Mouse (Mus musculus) limb, embryonic 14.5 days (tissue): ENCODE measurements around the gene Dll4. TPM values are rescaled to one million over a fixed set of nuclear protein-coding genes. Genes with fewer than 3 reads are reported as not detected.

Experiments
- ATAC-seq: fragments of 200-750 bp; cut with Nextera tagmentation; 2 replicates; pipeline ENCODE4 v1.8.0; 2017; ENCODE audit warnings: low read depth, moderate number of reproducible peaks, moderate TSS enrichment; ENCODE audit not compliant: low FRiP score
- DNase-seq: peaks from one replicate; pipeline ENCODE4 v3.0.0-alpha.2; 2015; ENCODE audit warnings: low spot score
- H3K27ac ChIP-seq: fragments of 300-500 bp; sonication (generic); replicated peaks from 2 replicates; pipeline ENCODE4 v1.5.1; 2014; ENCODE audit warnings: low read depth, mild to moderate bottlenecking, low read length, moderate library complexity, mixed read lengths
- H3K27me3 ChIP-seq: fragments of 300-500 bp; sonication (generic); 2 replicates; pipeline ENCODE4 v1.6.1; 2014; ENCODE audit warnings: low read length, mixed read lengths; ENCODE audit not compliant: control insufficient read depth, insufficient read depth
- H3K36me3 ChIP-seq: fragments of 300-500 bp; sonication (generic); 2 replicates; pipeline ENCODE4 v1.6.1; 2014; ENCODE audit warnings: mild to moderate bottlenecking, low read length, moderate library complexity, mixed read lengths; ENCODE audit not compliant: control insufficient read depth, insufficient read depth
- H3K4me1 ChIP-seq: fragments of 300-500 bp; sonication (generic); 2 replicates; pipeline ENCODE4 v1.6.1; 2014; ENCODE audit warnings: antibody characterized with exemption, low read length, mixed read lengths; ENCODE audit not compliant: control insufficient read depth, insufficient read depth
- H3K4me2 ChIP-seq: fragments of 300-500 bp; sonication (generic); replicated peaks from 2 replicates; pipeline ENCODE4 v1.6.1; 2014; ENCODE audit warnings: low read depth, mild to moderate bottlenecking, low read length, moderate library complexity; ENCODE audit not compliant: severe bottlenecking
- H3K4me3 ChIP-seq: fragments of 300-500 bp; sonication (generic); replicated peaks from 2 replicates; pipeline ENCODE4 v1.5.1; 2014; ENCODE audit warnings: low read length
- H3K9ac ChIP-seq: fragments of 300-500 bp; sonication (generic); 2 replicates; pipeline ENCODE4 v1.6.1; 2014; ENCODE audit warnings: mild to moderate bottlenecking, low read depth, low read length, moderate library complexity; ENCODE audit not compliant: severe bottlenecking
- H3K9me3 ChIP-seq: fragments of 300-500 bp; sonication (generic); 2 replicates; pipeline ENCODE4 v1.6.1; 2016; ENCODE audit warnings: low read length; ENCODE audit not compliant: control insufficient read depth
- POLR2A ChIP-seq: fragments of 200-500 bp; IDR thresholded peaks from 2 replicates; pipeline ENCODE4 v1.8.0; 2012; ENCODE audit warnings: inconsistent platforms, mild to moderate bottlenecking, moderate library complexity, borderline replicate concordance; ENCODE audit not compliant: insufficient read depth, insufficient read length; ENCODE audit errors: extremely low read depth
- WGBS: fragments of 180-500 bp; shearing (Covaris S2); extraction: QIAGEN DNeasy Blood & Tissue Kit; methylation state at CpG from one replicate; pipeline ENCODE4 v1.1.7; 2014; 5-methylcytosine and 5-hydroxymethylcytosine counted together
- polyA plus RNA-seq, 2 experiments: library from polyadenylated mRNA; depleted of rRNA in 1 of 2; stranded (reverse) in 1 of 2; unstranded in 1 of 2; fragments of >200 nt; fragmentation: Nextera tagmentation in 1 of 2; extraction: Ambion mirVana in 1 of 2; gene quantifications; 2 replicates each; pipeline versions ENCODE4 v1.2.1 to v1.2.3; 2012 to 2014

Gene Dll4
- polyA plus RNA-seq, 2 experiments, result 5.1 to 9.0 TPM

DNA sequence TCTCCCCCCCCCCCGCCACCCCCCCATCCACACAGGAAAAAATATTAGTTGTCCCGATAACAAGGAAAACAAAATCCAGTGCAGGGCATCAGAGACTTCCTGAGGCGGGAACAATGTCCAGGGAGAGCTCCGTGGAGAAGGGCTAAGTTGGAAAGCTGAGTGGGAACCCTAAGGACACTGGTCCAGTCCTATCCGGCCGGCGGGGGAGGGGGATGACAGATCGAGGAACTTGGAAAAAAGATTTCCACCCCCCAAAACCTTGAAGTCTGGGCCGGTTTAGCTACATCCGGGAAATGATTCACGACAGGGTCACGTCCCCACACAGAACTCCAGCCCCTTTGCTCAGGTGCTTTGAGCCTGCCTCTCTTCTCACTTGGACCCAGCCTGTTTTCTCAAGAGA, 14.0 kb upstream of the Dll4 start:
- Histone ChIP-seq H3K4me1 (no peaks in the 10 kb centered on the region), H3K4me3 (no peak overlapping the region), H3K27me3 (no peaks in the 10 kb centered on the region), H3K4me2 (no peak overlapping the region), H3K9me3 (no peaks in the 10 kb centered on the region), H3K36me3 (no peaks in the 10 kb centered on the region), H3K27ac (no peak overlapping the region), H3K9ac (no peak overlapping the region)
- no peak for ATAC-seq
- no peak for TF ChIP-seq POLR2A
- 38% methylated on average over 9 of the region's 12 CpGs for WGBS
- no peak for DNase-seq

DNA sequence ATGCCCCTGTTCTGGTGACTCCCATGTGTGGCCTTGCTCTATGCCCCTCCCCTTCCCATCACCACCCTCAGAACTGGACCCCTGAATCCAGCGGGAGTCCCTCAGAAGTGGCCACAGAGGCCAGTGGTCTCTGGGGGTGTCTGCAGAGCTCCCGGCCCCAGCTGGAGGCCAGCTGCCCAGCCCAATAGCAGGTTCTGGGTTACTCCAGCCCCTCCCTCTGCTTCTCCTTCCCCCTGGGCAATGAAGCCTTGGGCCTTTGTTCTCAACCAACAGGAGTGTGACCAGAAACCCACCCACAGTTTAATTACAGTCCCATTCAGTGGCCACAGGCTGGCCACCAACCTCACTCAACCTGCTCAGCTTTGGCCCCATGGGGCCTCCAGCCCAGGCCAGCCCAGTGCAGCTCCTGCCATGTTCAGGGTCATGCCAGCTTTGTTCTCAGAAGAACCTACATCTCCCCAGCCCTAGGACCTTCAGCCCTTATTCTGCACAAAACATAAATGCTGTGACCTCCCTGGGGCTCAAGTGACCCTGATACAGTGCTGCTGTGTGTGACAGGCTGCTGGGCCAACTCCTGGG, 13.1 kb upstream of the Dll4 start:
- Histone ChIP-seq H3K36me3 (no peaks in the 10 kb centered on the region), H3K9ac (no peak overlapping the region), H3K4me1 (no peaks in the 10 kb centered on the region), H3K4me3 (no peak overlapping the region), H3K9me3 (no peaks in the 10 kb centered on the region), H3K4me2 (no peak overlapping the region), H3K27ac (no peak overlapping the region), H3K27me3 (no peaks in the 10 kb centered on the region)
- WGBS, result 68% methylated on average over 2 of the region's 2 CpGs
- ATAC-seq (no peak), DNase-seq (no peak)
- TF ChIP-seq POLR2A, result no peak

DNA sequence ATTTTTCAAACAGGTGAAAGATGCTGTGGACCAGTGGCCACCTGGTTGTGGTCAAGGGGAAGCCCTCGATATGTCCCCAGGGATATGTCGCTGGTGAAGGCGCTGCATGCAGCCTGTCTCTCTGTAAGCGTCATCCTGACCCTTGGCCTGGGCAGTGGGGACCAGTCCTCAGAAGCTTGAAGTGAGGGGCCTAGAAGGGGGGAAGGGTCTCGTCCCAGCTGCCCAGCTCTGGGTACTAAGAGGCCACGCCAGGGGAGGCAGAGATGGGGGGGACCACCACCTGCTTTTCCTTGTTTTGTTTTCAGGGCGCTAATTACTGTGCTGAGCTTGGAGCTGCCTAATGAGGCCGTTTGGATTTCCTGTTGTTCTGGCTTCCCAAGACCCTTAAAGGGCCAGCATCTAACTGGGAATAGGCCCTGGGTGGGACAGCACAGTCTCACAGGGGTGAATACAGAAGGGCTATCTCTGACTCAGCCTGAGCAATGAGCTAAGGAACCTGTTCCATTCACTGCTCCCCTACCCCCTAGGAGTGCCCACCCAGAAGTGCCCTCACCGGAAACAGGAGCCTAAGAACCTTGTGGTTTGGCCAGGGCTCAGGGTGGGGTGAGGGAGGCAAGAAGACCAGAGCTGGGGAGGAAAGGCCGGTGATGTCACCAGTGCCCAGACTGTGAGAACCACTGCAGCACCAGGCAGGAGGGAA, 11.7 kb upstream of the Dll4 start:
- DNase-seq, result no peak
- H3K27me3 ChIP-seq, result no peaks in the 10 kb centered on the region
- WGBS, result 23% methylated on average over 10 of the region's 10 CpGs
- no peaks in the 10 kb centered on the region for H3K9me3 ChIP-seq
- H3K4me1 ChIP-seq, result no peaks in the 10 kb centered on the region
- no peak overlapping the region for H3K27ac ChIP-seq
- no peak for ATAC-seq
- H3K4me3 ChIP-seq, result no peak overlapping the region
- no peak for TF ChIP-seq POLR2A
- no peaks in the 10 kb centered on the region for H3K36me3 ChIP-seq
- no peak overlapping the region for H3K4me2 ChIP-seq
- no peak overlapping the region for H3K9ac ChIP-seq

DNA sequence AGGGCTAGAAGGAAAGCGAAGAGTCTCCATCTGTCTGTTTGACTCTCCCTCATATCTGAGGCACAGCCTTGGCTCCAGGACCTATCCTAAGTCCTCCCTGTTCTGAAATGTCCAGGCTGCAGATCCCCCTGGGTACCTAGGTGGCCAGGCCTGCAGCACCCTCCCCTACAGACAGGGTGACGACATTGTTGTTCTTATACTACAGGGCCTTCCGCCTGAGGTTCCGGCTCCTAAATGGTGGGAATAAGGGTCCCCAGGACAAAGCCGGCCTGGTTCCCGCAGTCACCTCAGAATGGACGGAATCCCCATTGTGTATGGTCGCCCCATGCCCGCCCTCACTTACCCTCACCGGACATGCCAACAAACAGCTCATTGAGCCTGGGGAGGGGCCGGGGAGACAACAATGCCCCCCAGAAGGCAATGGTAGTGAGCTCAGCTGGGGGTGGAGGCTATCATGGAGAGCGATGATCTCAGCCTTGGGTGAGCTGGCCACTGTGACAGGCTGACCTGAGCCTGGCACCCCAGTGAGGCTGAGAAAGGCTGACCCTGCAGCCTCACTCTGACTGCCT, 10.8 kb upstream of the Dll4 start:
- no peak overlapping the region for H3K4me2 ChIP-seq
- H3K9me3 ChIP-seq, result no peaks in the 10 kb centered on the region
- no peak for DNase-seq
- no peaks in the 10 kb centered on the region for H3K36me3 ChIP-seq
- no peaks in the 10 kb centered on the region for H3K27me3 ChIP-seq
- H3K4me1 ChIP-seq, result no peaks in the 10 kb centered on the region
- H3K27ac ChIP-seq, result no peak overlapping the region
- ATAC-seq, result no peak
- H3K4me3 ChIP-seq, result no peak overlapping the region
- no peak for TF ChIP-seq POLR2A
- no peak overlapping the region for H3K9ac ChIP-seq
- 77% methylated on average over 12 of the region's 12 CpGs for WGBS

DNA sequence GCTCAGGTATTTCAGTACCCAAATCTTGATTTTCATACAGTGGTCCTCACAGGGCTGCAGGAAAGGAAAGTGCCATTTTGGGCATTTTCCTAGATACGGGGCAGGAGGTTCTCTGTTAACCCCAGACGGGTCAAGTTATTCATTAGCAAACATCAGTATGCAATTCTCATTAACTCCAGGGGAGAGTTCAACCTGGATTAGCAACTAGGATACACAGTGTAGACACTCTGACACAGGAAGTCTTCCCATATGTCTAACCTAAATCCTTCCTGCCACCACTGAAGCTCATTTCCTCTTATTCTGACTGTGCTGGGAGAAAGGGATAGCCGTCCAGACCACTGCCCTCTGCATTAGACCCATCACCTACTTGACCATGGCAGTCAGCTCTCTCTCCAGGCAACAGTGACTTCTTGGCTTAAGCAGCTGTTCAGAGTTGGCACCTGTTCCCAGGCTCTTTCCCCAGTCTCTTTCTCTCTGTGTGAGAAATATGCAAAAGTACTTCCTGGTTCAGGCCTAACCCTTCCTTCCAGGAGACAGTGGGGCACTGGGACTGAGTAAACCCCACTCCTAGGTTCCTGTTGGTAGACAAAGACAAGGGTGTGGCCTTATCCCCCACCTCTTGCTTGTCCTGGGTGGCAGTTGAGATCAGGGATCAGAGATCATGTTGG, 7.4 kb upstream of the Dll4 start:
- TF ChIP-seq POLR2A, result no peak
- DNase-seq (no peak), ATAC-seq (no peak)
- H3K4me3 ChIP-seq, result no peak overlapping the region
- no peak overlapping the region for H3K27ac ChIP-seq
- H3K4me1 ChIP-seq, result peaks cover 10% of the 10 kb centered on the region; the same call in 1 of the 2 replicates
- H3K36me3 ChIP-seq, result no peaks in the 10 kb centered on the region
- peaks cover 29% of the 10 kb centered on the region for H3K27me3 ChIP-seq
- H3K4me2 ChIP-seq, result no peak overlapping the region
- no peak overlapping the region for H3K9ac ChIP-seq
- 61% methylated on average over 3 of the region's 3 CpGs for WGBS
- no peaks in the 10 kb centered on the region for H3K9me3 ChIP-seq
